Comparison of ENCODE assay signal across 11 mouse cellular contexts in genomic region chr10:5547769-5548168, GRCm38 (mm10).
"Had no signal": no experiment of that assay in that cellular context is flagged by ENCODE, and none has a peak within 500 bp of the region (broad histone marks: within the 10 kb centered on the region; RNA-seq: fewer than 3 reads in every experiment).

No protein-coding gene starts in this region.

- H3K9me3 ChIP-seq: limb, embryonic 13.5 days; liver, embryonic 15.5 days; midbrain, embryonic 12.5 days had no signal

- DNase-seq: kidney, postnatal 14 days; left cerebral cortex, postnatal 4 days; lung, embryonic 14.5 days; lung, postnatal 10 days; lung, postnatal 4 days; right cerebral cortex, postnatal 14 days; thymus, postnatal 36 days had no signal

- H3K9ac ChIP-seq: limb, embryonic 13.5 days; liver, embryonic 15.5 days; lung, embryonic 14.5 days; midbrain, embryonic 12.5 days had no signal

- H3K36me3 ChIP-seq: limb, embryonic 13.5 days; liver, embryonic 15.5 days; midbrain, embryonic 12.5 days had no signal

- H3K27ac ChIP-seq: limb, embryonic 13.5 days; liver, embryonic 15.5 days; midbrain, embryonic 12.5 days had no signal

- H3K4me1 ChIP-seq: liver, embryonic 15.5 days had no signal

- H3K4me3 ChIP-seq: limb, embryonic 13.5 days; liver, embryonic 15.5 days; midbrain, embryonic 12.5 days had no signal

- ATAC-seq: midbrain, embryonic 16.5 days had no signal

- H3K4me2 ChIP-seq: limb, embryonic 13.5 days; liver, embryonic 15.5 days; lung, embryonic 14.5 days; midbrain, embryonic 12.5 days had no signal
